12 mouse cellular contexts compared by ENCODE assay signal in the genomic region with DNA sequence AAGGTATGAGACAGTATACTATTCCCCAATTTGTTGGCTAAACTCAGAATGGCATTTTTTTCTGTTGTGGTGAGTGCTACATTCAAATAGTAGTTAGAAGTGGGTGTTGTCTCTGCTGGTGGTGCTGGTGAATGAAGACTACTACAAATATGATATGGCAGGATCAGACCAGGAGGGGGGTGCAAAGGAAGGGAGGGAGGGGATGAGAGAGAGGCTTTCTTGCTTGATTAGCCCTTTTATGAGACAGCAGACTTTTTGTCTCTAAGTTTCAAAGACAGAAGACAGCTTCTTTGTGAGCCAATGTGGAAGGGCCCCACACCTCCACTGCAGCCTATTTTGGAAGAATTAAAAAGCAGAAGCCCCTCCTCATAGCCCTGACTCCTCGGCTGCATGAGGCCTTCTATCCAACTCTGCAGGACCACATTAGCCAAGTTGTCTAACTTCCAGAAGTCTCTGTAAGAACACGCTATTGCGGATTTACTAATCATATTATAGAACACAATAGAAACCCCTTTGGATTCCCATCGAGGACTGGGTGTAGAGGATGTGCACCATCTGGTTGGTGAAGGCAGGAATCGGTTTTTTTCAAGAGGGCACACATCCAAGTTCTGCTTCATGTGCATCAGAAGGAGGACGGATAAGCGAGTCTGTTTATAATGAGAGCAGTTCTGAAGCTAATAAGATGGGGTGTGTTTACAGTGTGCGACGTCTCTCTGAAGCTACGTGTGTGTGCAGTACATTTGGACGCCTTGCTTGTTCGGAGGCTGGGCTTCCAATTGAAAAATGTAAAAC.
DNase-seq lines count a peak whose midpoint lies in the region; ATAC-seq lines count a peak whose summit lies in the region.
"Had no signal": no experiment of that assay in that cellular context is flagged by ENCODE, and none has a peak within 500 bp of the region (broad histone marks: within the 10 kb centered on the region; RNA-seq: fewer than 3 reads in every experiment).

No protein-coding gene starts in this region.

- no peak for DNase-seq in frontal cortex, postnatal 14 days (ENCODE audit: low spot score in 2 of 2)
- peak; percentile 38 for DNase-seq in right cerebral cortex, postnatal 25 days
- no peak for DNase-seq in right cerebral cortex, adult 18-20 months
- peak; percentile 45 for DNase-seq in left cerebral cortex, postnatal 4 days
- DNase-seq in thymus, postnatal 10 days (ENCODE audit: low spot score in 2 of 2) = no peak
- no peak for DNase-seq in ovary, postnatal 36 days (ENCODE audit: low spot score)
- no peak for DNase-seq in heart, adult 9 months (ENCODE audit: low spot score in 2 of 2)
- DNase-seq: B cell, adult 2 months; embryo, embryonic 11 days; heart, postnatal 14 days had no signal

- intact Hi-C loops in left cerebral cortex, postnatal 4 days (cut with DNase I) = no loop called here

- peak; percentile 34 for ATAC-seq in frontal cortex, adult (ENCODE audit: low TSS enrichment)
- ATAC-seq: Patski had no signal

Comparison
In these comparisons a context has a peak if more than half of its experiments do, and no peak if none do; other contexts are left out.
1. DNase-seq: peak in right cerebral cortex, postnatal 25 days (single experiment) and left cerebral cortex, postnatal 4 days (single experiment); none in frontal cortex, postnatal 14 days (0 of 2), right cerebral cortex, adult 18-20 months (single experiment), thymus, postnatal 10 days (0 of 2), ovary, postnatal 36 days (single experiment) and heart, adult 9 months (0 of 2).